Mouse (Mus musculus) urinary bladder, postnatal 14 days (tissue): ENCODE results near the gene Spg7.
"Not testable (repeated sequence)": the region's sequence is repeated elsewhere in the genome, so short reads cannot be mapped to it uniquely, and the experiment has no call there.

Source experiments
- DNase-seq: peaks from one replicate; pipeline ENCODE4 v3.0.0; 2021; ENCODE audit warnings: low spot score

The Spg7 gene

GRCm38 (mm10) chr8:123097786-123098584 is 35.2 kb downstream of the Spg7 start:
- peak; percentile 42 for DNase-seq

DNA sequence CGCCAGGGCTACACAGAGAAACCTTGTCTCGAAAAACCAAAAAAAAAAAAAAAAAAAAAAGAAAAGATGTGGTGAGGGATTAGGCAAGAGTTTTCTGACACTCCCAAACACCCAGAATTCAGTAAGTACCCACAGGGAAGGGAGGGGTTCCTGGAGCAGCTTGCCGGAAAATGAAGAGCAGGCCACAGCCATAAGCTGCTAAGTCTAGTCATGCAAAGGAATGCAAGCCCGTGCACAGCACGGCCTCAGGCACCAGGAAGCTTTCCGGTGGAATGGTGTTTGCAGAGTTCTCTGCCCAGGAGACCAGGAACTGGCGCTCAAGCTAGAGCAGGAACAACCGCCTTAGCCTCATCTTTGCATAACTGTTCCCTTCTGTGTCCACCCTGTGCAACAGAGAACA is 37.5 kb downstream of the Spg7 start:
- DNase-seq: peak; percentile 67

GRCm38 (mm10) chr8:123101244-123101643 is 38.5 kb downstream of the Spg7 start:
- no peak for DNase-seq

DNA sequence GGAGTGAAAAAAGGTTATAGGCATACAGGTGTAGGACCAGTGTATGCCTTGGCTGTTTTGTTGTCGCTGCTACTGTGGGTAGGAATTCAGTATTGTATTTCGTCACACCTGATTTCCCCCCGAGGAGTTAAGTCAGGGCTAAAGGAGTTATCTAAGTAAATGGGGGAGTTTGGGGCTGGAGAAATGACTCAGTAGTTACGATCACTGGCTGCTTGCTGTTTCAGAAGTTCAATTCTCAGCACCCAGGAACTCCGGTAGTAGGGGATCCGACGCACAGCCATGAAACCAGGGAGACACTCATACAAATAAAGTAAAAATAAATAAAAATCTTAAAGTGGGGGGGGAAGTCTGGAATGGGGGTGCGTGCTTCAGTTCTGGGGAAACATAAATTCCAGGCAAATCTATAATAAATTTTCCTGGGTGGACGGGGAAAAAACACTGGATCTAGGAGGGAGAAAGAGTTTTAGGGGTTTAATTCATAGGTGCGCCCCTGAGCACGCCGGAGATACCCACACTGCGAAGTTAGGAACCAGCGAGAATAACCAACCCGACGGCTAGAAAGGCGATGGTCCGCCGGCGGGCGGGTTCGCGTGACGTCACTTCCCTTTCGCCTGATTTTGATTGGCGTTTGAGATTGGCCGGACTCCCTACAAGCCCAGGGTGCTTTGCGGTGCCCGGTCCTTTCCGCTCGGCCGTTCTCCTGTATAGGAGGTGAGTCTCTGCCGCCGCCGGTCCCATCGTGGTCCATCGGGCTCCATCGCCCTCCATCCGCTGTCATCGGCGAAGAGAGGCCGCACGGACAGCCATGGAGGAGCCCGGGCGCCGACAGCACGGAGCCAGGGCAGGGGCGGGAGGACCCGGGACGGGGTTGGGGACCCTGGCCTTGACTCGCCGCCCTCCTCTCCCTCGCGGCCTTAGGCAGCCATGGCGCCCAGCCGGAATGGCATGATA is 39.3 kb downstream of the Spg7 start, which contains the start of gene Rpl13:
Rpl13 (plus strand) TSS at position 616 of the 951 bp plus-strand sequence.
- peak; percentile 98 for DNase-seq

GRCm38 (mm10) chr8:123102855-123103254 is 40.1 kb downstream of the Spg7 start:
- DNase-seq: not testable (repeated sequence)

- DNase-seq: no peak
Measured at GRCm38 (mm10) chr8:123103285-123103684, 40.5 kb downstream of the Spg7 start.

- no peak for DNase-seq
Measured at GRCm38 (mm10) chr8:123104046-123104767, 41.5 kb downstream of the Spg7 start.

GRCm38 (mm10) chr8:123105553-123106326 is 43.0 kb downstream of the Spg7 start:
- no peak for DNase-seq

- no peak for DNase-seq
Measured at GRCm38 (mm10) chr8:123106531-123106930, 43.8 kb downstream of the Spg7 start.

- no peak for DNase-seq
Measured at GRCm38 (mm10) chr8:123108010-123108409, 45.3 kb downstream of the Spg7 start.

GRCm38 (mm10) chr8:123108953-123109352 is 46.2 kb downstream of the Spg7 start:
- no peak for DNase-seq

DNA sequence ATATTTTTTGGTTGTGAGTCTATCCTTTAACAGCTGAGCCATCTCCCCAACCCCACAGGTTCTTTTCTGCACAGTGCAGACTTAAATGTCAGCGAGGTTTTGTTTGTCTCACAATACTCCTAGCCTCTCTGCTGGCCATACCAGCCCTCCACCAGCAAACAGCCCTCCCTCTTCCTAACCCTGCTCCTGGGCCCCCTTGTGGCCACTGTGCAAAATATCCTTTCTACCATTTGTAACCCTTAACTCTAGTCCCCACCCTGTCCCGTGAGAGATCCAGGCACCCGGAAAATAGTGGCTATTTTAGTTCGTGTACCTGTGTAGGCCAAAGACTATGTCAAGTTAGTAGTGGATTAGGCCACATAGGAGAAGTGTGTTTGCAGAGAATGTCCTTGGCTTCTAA is 47.9 kb downstream of the Spg7 start:
- peak; percentile 47 for DNase-seq

DNA sequence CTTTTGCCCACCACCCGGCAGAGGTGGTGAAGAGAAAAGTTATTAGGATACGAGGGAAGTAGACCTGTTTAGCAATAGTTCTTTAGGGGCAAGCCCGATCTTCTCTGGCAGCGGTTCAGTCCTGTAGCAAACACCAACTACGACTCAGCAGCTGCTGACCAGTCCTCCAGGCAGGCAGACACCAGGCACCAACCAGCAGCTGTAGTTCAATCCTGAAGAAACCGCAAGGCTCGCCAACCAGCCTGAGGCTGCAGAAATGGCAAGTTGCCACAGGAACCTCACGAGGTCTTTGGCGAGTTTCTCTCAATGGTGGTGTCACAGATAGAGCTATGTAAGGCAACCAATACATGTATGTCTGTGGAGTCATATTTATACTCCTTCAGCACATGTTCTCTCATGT is 50.1 kb downstream of the Spg7 start:
- no peak for DNase-seq

DNA sequence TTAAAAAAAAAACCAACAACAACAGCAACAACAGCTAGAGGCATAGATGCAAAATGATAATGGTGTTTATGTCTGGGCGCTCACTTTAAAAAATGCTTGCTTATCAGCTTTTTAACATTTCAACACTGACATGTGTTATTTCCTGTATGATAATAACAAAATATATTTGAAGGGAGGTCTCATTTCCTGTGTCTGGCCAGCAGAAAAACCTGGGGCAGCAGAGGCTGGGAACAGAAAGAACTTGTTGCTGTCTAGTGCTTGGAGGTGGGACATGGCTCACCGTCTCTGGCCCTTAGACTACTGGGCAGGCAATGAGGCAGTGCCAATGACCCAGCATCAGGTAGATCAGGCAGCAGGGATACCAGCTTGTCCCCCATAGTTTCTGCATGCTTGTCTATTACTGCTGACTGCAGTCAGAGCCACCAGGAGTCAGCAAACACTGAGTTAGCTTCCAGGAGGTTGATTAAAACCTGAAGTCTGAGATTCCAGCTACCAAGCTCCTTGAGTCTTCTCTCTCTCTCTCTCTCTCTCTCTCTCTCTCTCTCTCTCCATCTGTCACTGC is 51.2 kb downstream of the Spg7 start:
- no peak for DNase-seq

GRCm38 (mm10) chr8:123114644-123115043 is 51.9 kb downstream of the Spg7 start:
- no peak for DNase-seq

GRCm38 (mm10) chr8:123117127-123117731 is 54.5 kb downstream of the Spg7 start, which contains the start of gene Cpne7:
Gene Cpne7, plus strand, starts transcription at chr8:123117374.
- no peak for DNase-seq

GRCm38 (mm10) chr8:123117744-123118143 is 55.0 kb downstream of the Spg7 start:
- no peak for DNase-seq

DNA sequence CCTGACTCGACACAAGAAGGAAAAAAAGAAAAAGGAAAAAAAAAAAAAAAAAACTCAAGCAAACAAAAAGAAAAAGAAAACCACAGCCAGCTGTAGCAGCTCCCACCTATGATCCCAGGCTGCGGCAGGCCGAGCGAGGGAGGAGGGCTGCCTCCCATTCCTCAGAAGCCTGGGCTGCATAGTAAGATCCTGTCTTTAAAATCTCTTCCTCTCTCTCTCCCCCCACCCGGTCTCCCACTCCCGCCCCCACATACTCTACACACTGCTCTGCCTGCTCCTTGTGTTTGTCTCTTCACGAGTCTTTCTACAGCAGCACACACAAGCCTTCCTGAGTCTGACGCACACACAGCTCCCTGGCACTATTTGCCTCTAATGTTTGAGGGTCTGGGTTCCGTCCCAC is 59.3 kb downstream of the Spg7 start:
- DNase-seq: no peak

DNA sequence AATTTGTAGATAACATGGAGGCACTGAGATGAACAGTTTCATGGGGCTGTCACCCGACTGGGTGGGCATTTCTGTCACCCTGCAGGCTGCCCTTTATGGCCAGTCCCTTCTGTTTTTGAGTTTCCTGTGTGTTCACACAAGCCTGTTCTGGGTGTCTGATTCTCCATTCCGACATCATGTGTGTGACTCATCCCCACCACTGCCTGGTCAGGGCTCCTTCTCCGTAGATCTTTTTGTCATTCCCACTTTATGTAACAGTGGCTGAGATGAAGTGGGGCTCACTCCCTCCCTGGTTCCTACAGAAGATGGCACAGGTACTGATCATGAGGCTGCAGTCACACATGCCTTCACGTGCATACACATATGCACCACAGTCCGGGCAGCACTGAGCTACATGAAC is 59.9 kb downstream of the Spg7 start:
- DNase-seq: no peak

GRCm38 (mm10) chr8:123126193-123126816 is 63.6 kb downstream of the Spg7 start:
- DNase-seq: peak; percentile 64
